Mouse (Mus musculus): ENCODE data around the gene Padi4. TPM values are rescaled to one million over a fixed set of nuclear protein-coding genes. Genes with fewer than 3 reads are reported as not detected.
A peak's percentile ranks its signal among the peaks of the same experiment; 100 is the strongest.

Padi4 gene
- polyA plus RNA-seq, 1 experiment = 1.4 TPM

DNA sequence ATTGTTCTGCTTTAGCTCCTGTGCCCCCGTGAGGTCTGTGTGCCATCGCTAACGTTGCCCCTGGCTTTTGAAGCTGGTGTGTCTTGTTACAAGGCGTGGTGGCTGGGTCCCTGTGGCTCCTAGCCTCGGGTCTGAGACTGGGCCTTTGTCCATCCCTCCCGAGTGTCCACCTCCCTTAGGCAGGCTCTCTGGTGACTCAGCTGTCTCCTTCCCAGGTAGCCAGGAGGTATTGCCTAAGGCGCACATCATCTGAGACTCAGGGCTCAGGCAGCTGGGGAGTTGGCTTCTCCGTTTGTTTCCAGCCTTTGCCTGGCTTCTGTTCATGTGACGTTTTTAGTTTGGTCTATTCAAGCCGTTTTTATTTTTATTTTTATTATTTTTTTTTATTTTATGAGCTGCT, 63.3 kb downstream of the Padi4 start:
- Histone ChIP-seq H3K27me3 (ENCODE audit: control insufficient read depth, insufficient read depth, insufficient read length) (no peaks in the 10 kb centered on the region), H3K79me2 (ENCODE audit: control insufficient read depth, insufficient read depth) (peaks cover 31% of the 10 kb centered on the region), H3K36me3 (ENCODE audit: control insufficient read depth, insufficient read depth) (peaks cover 28% of the 10 kb centered on the region), H3ac (ENCODE audit: control insufficient read depth, insufficient read length) (no peak overlapping the region), H3K4me3 (no peak overlapping the region), H3K4me2 (ENCODE audit: low read depth) (peak overlapping the region; percentile 22)
- TF ChIP-seq CEBPB (IDR thresholded peaks at IDR 0.05; ENCODE audit: insufficient read depth, poor library complexity, severe bottlenecking) (no peak), REST (IDR thresholded peaks at IDR 0.05; ENCODE audit: insufficient read depth, insufficient read length) (no peak), TCF12 (IDR thresholded peaks at IDR 0.05; ENCODE audit: insufficient read depth, poor library complexity, severe bottlenecking) (no peak), USF1 (IDR thresholded peaks at IDR 0.05; ENCODE audit: low read depth) (no peak), SRF (IDR thresholded peaks at IDR 0.05; ENCODE audit: control insufficient read depth, insufficient read length, low read depth) (no peak), E2F4 (IDR thresholded peaks at IDR 0.05; ENCODE audit: insufficient read depth) (no peak), MAX (IDR thresholded peaks at IDR 0.05; ENCODE audit: low read depth) (no peak), POLR2AphosphoS2 (IDR thresholded peaks at IDR 0.05; ENCODE audit: insufficient read length, low read depth) (no peak), POLR2A (IDR thresholded peaks at IDR 0.05; ENCODE audit: insufficient read length, low read depth) (no peak)

DNA sequence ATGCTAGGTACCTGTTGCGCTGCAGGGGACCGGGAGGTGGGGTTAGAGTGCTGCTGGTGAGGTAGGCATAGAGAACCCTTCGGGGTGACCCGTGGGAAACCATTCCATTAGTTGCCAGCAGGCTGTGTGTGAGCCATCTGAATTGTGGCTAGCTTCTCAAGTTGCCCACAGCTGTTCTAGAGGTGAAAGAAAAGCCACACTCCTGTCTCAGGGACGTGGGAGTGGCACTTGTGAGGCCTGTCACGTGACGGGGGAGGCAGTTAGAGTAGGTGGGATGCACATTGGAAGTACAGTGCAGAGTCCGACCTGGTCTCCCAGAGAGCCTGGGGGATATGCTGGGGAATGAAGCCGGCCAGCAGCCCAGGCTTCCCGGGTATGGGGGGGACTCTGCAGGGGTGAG, 64.4 kb downstream of the Padi4 start:
- no peak overlapping the region for H3K4me3 ChIP-seq
- peaks cover 42% of the 10 kb centered on the region for H3K79me2 ChIP-seq (ENCODE audit: control insufficient read depth, insufficient read depth)
- TF ChIP-seq USF1 (IDR thresholded peaks at IDR 0.05; ENCODE audit: low read depth) = peak; percentile 67
- TF ChIP-seq TCF12 (IDR thresholded peaks at IDR 0.05; ENCODE audit: insufficient read depth, poor library complexity, severe bottlenecking) = peak; percentile 48
- TF ChIP-seq SRF (IDR thresholded peaks at IDR 0.05; ENCODE audit: control insufficient read depth, insufficient read length, low read depth) = no peak
- TF ChIP-seq TCF3 (IDR thresholded peaks at IDR 0.05; ENCODE audit: insufficient read length, low read depth) = peak; percentile 57
- TF ChIP-seq E2F4 (IDR thresholded peaks at IDR 0.05; ENCODE audit: insufficient read depth) = no peak
- TF ChIP-seq REST (IDR thresholded peaks at IDR 0.05; ENCODE audit: insufficient read depth, insufficient read length) = no peak
- no peak for TF ChIP-seq POLR2A (IDR thresholded peaks at IDR 0.05; ENCODE audit: insufficient read length, low read depth)
- TF ChIP-seq MAX (IDR thresholded peaks at IDR 0.05; ENCODE audit: low read depth) = no peak
- TF ChIP-seq MYOD1 (IDR thresholded peaks at IDR 0.05; ENCODE audit: control insufficient read depth in 1 of 3, insufficient read length in 2 of 3, low read depth in 2 of 3) = peak; percentile 2 to 88 (median 82)
- no peak for TF ChIP-seq POLR2AphosphoS2 (IDR thresholded peaks at IDR 0.05; ENCODE audit: insufficient read length, low read depth)
- peak in 2 of 3 experiments; percentile 71 to 96 for TF ChIP-seq MYOG (IDR thresholded peaks at IDR 0.05; ENCODE audit: control insufficient read depth in 1 of 3, insufficient read depth in 1 of 3, insufficient read length in 2 of 3, low read depth in 2 of 3)
- no peak for TF ChIP-seq CEBPB (IDR thresholded peaks at IDR 0.05; ENCODE audit: insufficient read depth, poor library complexity, severe bottlenecking)
- H3K27me3 ChIP-seq (ENCODE audit: control insufficient read depth, insufficient read depth, insufficient read length) = no peaks in the 10 kb centered on the region
- H3K36me3 ChIP-seq (ENCODE audit: control insufficient read depth, insufficient read depth) = peaks cover 18% of the 10 kb centered on the region
- H3ac ChIP-seq (ENCODE audit: control insufficient read depth, insufficient read length) = no peak overlapping the region
- peak overlapping the region; percentile 50 for H3K4me2 ChIP-seq (ENCODE audit: low read depth)

DNA sequence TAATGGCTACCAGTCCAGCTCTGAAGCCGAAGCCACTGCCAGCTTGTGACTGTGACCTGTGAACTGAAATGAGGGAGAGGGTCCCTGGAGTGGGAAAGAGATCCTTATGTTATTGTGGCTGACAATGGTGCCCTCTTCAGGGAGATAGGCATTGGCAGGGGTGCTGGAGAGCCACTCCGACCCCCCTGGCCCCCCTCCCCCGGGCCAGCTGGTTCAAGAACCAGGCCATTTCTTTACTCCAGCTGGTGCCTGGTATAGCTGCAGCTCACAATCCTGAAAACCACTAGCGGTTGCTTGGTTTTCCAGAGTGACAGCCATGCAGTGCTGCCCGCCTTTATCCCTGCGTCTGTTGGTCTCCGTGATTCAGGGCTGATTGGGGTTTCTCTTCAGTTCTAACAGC, 64.9 kb downstream of the Padi4 start:
- TF ChIP-seq CEBPB (IDR thresholded peaks at IDR 0.05; ENCODE audit: insufficient read depth, poor library complexity, severe bottlenecking) = no peak
- no peak for TF ChIP-seq TCF12 (IDR thresholded peaks at IDR 0.05; ENCODE audit: insufficient read depth, poor library complexity, severe bottlenecking)
- no peak for TF ChIP-seq POLR2A (IDR thresholded peaks at IDR 0.05; ENCODE audit: insufficient read length, low read depth)
- no peak for TF ChIP-seq USF1 (IDR thresholded peaks at IDR 0.05; ENCODE audit: low read depth)
- TF ChIP-seq MYOG (IDR thresholded peaks at IDR 0.05; ENCODE audit: control insufficient read depth in 1 of 3, insufficient read depth in 1 of 3, insufficient read length in 2 of 3, low read depth in 2 of 3) = peak; percentile 39 to 86 (median 50)
- no peak for TF ChIP-seq POLR2AphosphoS2 (IDR thresholded peaks at IDR 0.05; ENCODE audit: insufficient read length, low read depth)
- TF ChIP-seq MYOD1 (IDR thresholded peaks at IDR 0.05; ENCODE audit: control insufficient read depth in 1 of 3, insufficient read length in 2 of 3, low read depth in 2 of 3) = peak in 1 of 3 experiments; percentile 58
- no peak for TF ChIP-seq E2F4 (IDR thresholded peaks at IDR 0.05; ENCODE audit: insufficient read depth)
- TF ChIP-seq TCF3 (IDR thresholded peaks at IDR 0.05; ENCODE audit: insufficient read length, low read depth) = no peak
- TF ChIP-seq MAX (IDR thresholded peaks at IDR 0.05; ENCODE audit: low read depth) = no peak
- TF ChIP-seq SRF (IDR thresholded peaks at IDR 0.05; ENCODE audit: control insufficient read depth, insufficient read length, low read depth) = no peak
- TF ChIP-seq REST (IDR thresholded peaks at IDR 0.05; ENCODE audit: insufficient read depth, insufficient read length) = no peak
- Histone ChIP-seq H3ac (ENCODE audit: control insufficient read depth, insufficient read length) (no peak overlapping the region), H3K4me2 (ENCODE audit: low read depth) (peak overlapping the region; percentile 50), H3K36me3 (ENCODE audit: control insufficient read depth, insufficient read depth) (peaks cover 13% of the 10 kb centered on the region), H3K27me3 (ENCODE audit: control insufficient read depth, insufficient read depth, insufficient read length) (no peaks in the 10 kb centered on the region), H3K79me2 (ENCODE audit: control insufficient read depth, insufficient read depth) (peaks cover 44% of the 10 kb centered on the region), H3K4me3 (no peak overlapping the region)

DNA sequence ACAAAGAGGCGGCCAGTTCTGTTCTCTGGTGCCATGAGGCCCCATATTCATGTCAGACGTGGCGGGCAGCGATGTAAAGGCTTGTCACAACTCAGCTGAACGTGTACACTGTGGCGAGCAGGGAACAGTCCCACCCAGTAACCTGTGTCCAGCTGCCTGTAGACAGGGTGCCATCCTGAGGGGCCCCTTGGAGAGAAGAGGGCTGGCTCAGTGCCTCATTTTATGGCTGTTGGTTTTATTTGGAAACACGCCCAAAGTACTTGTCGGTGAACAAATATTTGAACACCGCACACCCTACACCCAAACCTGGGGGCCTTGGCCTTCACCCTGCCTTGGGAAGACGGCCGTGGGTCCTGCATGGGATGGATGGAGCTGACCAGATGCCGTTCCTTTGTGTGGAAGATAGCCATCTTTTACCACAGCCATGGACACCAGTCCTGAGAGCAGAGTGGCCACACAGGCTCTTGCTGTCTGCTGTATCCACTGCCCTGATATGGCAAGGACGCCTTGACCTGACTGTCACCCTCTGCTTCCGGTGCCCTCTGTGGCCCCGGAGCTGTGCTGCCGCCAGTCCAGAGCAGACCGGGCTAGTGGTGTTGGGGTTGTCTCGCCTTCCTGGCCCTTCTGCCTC, 65.6 kb downstream of the Padi4 start:
- Histone ChIP-seq H3ac (ENCODE audit: control insufficient read depth, insufficient read length) (no peak overlapping the region), H3K27me3 (ENCODE audit: control insufficient read depth, insufficient read depth, insufficient read length) (no peaks in the 10 kb centered on the region), H3K4me3 (no peak overlapping the region), H3K4me2 (ENCODE audit: low read depth) (peak overlapping the region; percentile 50), H3K36me3 (ENCODE audit: control insufficient read depth, insufficient read depth) (peaks cover 9% of the 10 kb centered on the region), H3K79me2 (ENCODE audit: control insufficient read depth, insufficient read depth) (peaks cover 51% of the 10 kb centered on the region)
- TF ChIP-seq REST (IDR thresholded peaks at IDR 0.05; ENCODE audit: insufficient read depth, insufficient read length) (no peak), MYOD1 (IDR thresholded peaks at IDR 0.05; ENCODE audit: control insufficient read depth in 1 of 3, insufficient read length in 2 of 3, low read depth in 2 of 3) (no peak), E2F4 (IDR thresholded peaks at IDR 0.05; ENCODE audit: insufficient read depth) (no peak), TCF3 (IDR thresholded peaks at IDR 0.05; ENCODE audit: insufficient read length, low read depth) (no peak), TCF12 (IDR thresholded peaks at IDR 0.05; ENCODE audit: insufficient read depth, poor library complexity, severe bottlenecking) (no peak), SRF (IDR thresholded peaks at IDR 0.05; ENCODE audit: control insufficient read depth, insufficient read length, low read depth) (no peak), USF1 (IDR thresholded peaks at IDR 0.05; ENCODE audit: low read depth) (no peak), POLR2A (IDR thresholded peaks at IDR 0.05; ENCODE audit: insufficient read length, low read depth) (no peak), MAX (IDR thresholded peaks at IDR 0.05; ENCODE audit: low read depth) (no peak), MYOG (IDR thresholded peaks at IDR 0.05; ENCODE audit: control insufficient read depth in 1 of 3, insufficient read depth in 1 of 3, insufficient read length in 2 of 3, low read depth in 2 of 3) (no peak), CEBPB (IDR thresholded peaks at IDR 0.05; ENCODE audit: insufficient read depth, poor library complexity, severe bottlenecking) (no peak), POLR2AphosphoS2 (IDR thresholded peaks at IDR 0.05; ENCODE audit: insufficient read length, low read depth) (no peak)

All from myocyte (in vitro differentiated cells).